Mouse (Mus musculus): ENCODE data around the gene Grin2c. TPM values are rescaled to one million over a fixed set of nuclear protein-coding genes. Genes with fewer than 3 reads are reported as not detected.

Gene Grin2c
- polyA plus RNA-seq, 1 experiment from 2014 or later = 0.12 TPM

DNA sequence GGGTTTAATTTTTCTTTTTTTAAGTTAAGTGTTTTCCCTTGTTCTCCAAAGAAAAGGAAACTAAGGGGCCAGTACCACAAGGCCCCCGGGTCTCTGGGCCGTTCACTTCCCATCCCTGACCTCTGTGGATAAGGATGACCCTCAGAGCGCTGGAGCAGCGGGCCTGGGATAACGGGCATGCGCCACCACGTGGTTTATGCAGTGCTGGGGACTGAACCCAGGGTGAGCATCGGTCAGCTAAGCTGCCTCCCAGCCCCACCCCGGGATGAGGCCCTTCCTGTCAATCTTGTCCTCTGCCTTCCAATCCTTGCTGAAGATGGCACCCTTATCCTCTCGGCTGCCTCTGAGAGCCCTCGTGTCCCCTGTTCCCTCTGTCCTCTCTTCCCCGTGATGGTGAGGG is 39.4 kb downstream of the Grin2c start:
- DNase-seq (no peak), ATAC-seq (ENCODE audit: low read depth) (no peak)
- Histone ChIP-seq H3K27ac (no peak overlapping the region), H3K9me3 (replicated peaks) (no peaks in the 10 kb centered on the region), H3K4me2 (no peak overlapping the region), H3K9ac (no peak overlapping the region), H3K27me3 (no peaks in the 10 kb centered on the region), H3K4me1 (replicated peaks) (peaks cover 58% of the 10 kb centered on the region), H3K4me3 (replicated peaks) (no peak overlapping the region), H3K36me3 (no peaks in the 10 kb centered on the region)
- 62% methylated on average over 12 of the region's 12 CpGs for WGBS (ENCODE audit: insufficient replicate concordance)

DNA sequence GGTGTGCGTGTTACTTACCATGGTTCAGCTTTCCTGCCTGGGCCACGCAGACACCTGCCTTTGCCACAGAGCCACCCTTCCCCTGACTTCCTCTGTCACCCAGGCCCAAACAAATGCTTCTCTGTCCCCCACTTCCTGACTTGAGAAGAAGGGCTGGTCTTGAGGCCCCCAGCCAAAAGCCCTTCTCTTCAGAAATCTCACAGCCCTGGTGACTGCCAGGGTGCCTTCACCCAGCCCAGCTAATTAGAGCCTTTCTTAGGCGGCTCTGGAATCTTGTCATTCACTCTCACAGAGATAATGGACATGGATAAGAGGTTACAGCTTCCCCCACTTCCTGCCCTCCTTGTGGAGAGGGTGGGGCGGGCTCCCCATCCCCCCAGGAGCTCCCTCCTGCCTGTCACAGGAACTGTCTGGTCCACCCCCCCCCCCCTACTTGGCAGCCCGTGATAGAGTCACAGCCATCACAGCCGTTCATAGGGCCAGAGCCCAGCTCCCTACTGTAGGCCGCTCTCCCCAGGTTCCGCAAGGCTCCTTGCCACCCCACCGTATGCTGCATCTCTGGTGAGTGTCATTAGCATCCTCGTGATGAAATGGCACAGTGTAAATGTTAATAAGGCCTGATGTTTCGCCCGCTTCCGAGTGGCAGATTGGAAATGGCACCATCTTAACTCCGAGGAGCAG is 40.1 kb downstream of the Grin2c start:
- DNase-seq (no peak), ATAC-seq (ENCODE audit: low read depth) (peak; percentile 32; the same call in 1 of the 2 replicates)
- Histone ChIP-seq H3K27ac (no peak overlapping the region), H3K4me1 (replicated peaks) (peaks cover 60% of the 10 kb centered on the region), H3K4me3 (replicated peaks) (no peak overlapping the region), H3K9ac (no peak overlapping the region), H3K9me3 (replicated peaks) (no peaks in the 10 kb centered on the region), H3K36me3 (no peaks in the 10 kb centered on the region), H3K4me2 (no peak overlapping the region), H3K27me3 (no peaks in the 10 kb centered on the region)
- WGBS (ENCODE audit: insufficient replicate concordance) = 53% methylated on average over 14 of the region's 14 CpGs

DNA sequence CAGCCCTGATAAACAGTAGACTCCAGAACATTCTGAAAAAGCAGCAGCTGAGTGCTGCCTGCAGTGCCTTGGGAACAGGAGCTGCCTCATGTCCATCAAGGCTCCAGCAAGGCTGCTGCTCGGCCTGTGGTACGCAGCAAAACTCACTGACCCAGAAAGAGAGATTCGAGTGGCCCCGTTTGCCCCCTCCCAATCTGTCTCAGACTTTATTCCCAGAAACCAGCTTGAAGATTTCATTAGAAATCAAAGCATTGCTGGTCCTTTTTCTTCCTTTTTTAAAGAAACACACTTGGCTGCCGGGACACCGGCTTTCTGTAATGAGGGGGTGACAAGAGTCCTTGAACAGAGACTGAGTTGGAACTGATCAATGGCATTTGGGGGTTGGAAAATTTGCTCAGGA is 41.7 kb downstream of the Grin2c start:
- Histone ChIP-seq H3K9me3 (replicated peaks) (no peaks in the 10 kb centered on the region), H3K4me2 (no peak overlapping the region), H3K27me3 (no peaks in the 10 kb centered on the region), H3K36me3 (no peaks in the 10 kb centered on the region), H3K27ac (no peak overlapping the region), H3K4me3 (replicated peaks) (no peak overlapping the region), H3K9ac (no peak overlapping the region), H3K4me1 (replicated peaks) (peaks cover 50% of the 10 kb centered on the region)
- 79% methylated on average over 6 of the region's 6 CpGs for WGBS (ENCODE audit: insufficient replicate concordance)
- ATAC-seq (ENCODE audit: low read depth) (no peak), DNase-seq (no peak)

DNA sequence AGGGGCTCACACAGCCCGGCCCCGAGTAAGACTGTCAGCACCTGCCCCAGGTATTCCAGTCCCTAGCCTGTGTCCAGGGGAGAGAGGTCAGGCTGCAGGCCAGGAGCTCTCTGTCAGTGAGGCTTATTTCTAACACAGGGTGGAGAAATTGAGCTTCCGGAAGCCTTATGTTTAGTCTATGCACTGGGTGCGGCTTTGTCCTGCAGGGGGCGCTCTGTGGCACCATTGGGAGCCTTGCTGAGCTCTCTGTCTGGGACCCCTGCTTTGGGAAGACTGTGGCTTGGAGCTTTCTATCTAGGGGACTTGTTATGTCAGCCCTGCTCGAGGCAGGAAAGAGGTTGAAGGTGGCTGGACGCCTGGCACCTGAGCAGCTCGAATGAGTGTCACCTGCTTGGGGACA is 42.2 kb downstream of the Grin2c start:
- peaks cover 54% of the 10 kb centered on the region for H3K4me1 ChIP-seq (replicated peaks)

DNA sequence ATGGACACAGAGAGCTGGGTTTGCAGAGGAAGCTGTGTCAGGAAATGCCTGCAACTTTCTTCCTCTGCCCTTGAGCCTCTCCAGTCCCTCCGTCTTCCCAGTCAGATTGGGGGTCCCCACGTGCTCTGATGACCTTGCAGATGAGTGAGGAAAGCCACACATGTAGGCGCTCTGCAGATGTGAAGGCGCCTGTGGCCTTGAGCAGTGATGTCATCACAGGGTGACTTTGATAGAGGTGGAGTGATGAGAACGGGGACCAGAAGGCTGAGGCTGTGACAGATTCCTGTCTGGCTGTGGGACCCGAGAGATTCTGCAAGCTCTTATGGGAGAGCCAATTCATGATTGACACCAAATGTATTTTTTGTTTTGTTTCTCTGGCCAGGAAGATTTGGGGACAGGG is 43.2 kb downstream of the Grin2c start:
- no peaks in the 10 kb centered on the region for H3K9me3 ChIP-seq (replicated peaks)
- 45% methylated on average over 6 of the region's 6 CpGs for WGBS (ENCODE audit: insufficient replicate concordance)
- no peak overlapping the region for H3K27ac ChIP-seq
- no peak overlapping the region for H3K4me3 ChIP-seq (replicated peaks)
- no peak overlapping the region for H3K4me2 ChIP-seq
- H3K27me3 ChIP-seq = no peaks in the 10 kb centered on the region
- H3K36me3 ChIP-seq = no peaks in the 10 kb centered on the region
- H3K9ac ChIP-seq = no peak overlapping the region
- DNase-seq (no peak), ATAC-seq (ENCODE audit: low read depth) (no peak)
- H3K4me1 ChIP-seq (replicated peaks) = peaks cover 64% of the 10 kb centered on the region

More for the DNA sequence above, 42.2 kb downstream of the Grin2c start:
- H3K27ac ChIP-seq = no peak overlapping the region
- no peaks in the 10 kb centered on the region for H3K9me3 ChIP-seq (replicated peaks)
- H3K4me2 ChIP-seq = no peak overlapping the region
- WGBS (ENCODE audit: insufficient replicate concordance) = 52% methylated on average over 8 of the region's 8 CpGs
- H3K27me3 ChIP-seq = no peaks in the 10 kb centered on the region
- no peak overlapping the region for H3K4me3 ChIP-seq (replicated peaks)
- H3K36me3 ChIP-seq = no peaks in the 10 kb centered on the region
- no peak for DNase-seq
- no peak overlapping the region for H3K9ac ChIP-seq
- ATAC-seq (ENCODE audit: low read depth) = no peak

DNA sequence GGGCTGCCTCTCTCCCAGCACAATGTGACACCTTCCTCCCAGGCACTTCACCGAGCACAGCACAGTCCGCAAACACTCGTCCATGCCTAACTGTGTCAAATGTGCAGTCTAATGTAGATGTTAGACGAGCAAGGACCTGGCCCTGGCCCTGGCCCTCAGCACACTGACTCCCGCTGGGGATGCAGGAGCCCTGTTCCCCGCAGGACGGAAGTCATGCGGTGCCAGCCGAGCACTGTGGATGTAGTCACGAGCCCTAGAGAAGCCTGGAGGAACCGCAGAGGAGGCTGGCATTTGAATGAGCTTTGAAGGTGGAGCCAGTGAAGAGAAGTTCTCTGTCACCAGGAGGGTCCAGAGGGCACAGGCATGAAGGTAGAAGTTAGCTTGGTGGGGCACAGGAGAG is 43.6 kb downstream of the Grin2c start:
- WGBS (ENCODE audit: insufficient replicate concordance) = 57% methylated on average over 11 of the region's 11 CpGs
- H3K27ac ChIP-seq = no peak overlapping the region

DNA sequence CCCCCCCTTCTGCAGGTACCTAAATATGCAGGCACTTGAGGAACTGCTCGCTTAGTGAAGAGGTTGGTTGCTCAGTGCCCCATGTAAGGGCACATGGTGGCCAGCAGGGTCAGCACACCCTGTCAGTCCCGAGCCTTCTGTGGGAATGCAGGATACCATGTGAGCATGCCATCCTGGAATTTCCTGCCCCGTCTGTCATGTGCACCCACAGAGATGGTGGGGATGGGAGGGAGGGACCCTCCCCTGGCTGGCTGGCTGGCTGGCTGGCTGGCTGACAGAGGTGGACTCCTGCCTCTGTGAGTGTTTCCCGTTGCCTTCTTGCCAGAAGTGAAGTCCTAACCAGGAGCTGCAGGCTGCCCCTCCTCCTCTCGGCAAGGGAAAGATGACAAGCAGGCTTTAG is 44.5 kb downstream of the Grin2c start:
- WGBS (ENCODE audit: insufficient replicate concordance) = 44% methylated on average over 5 of the region's 5 CpGs
- H3K4me1 ChIP-seq (replicated peaks) = peaks cover 65% of the 10 kb centered on the region
- H3K36me3 ChIP-seq = no peaks in the 10 kb centered on the region
- H3K9me3 ChIP-seq (replicated peaks) = no peaks in the 10 kb centered on the region
- no peak for DNase-seq
- no peak overlapping the region for H3K27ac ChIP-seq
- H3K4me3 ChIP-seq (replicated peaks) = no peak overlapping the region
- H3K9ac ChIP-seq = no peak overlapping the region
- H3K4me2 ChIP-seq = no peak overlapping the region
- no peaks in the 10 kb centered on the region for H3K27me3 ChIP-seq
- no peak for ATAC-seq (ENCODE audit: low read depth)

More for the DNA sequence above, 43.6 kb downstream of the Grin2c start:
- Histone ChIP-seq H3K4me2 (no peak overlapping the region), H3K4me3 (replicated peaks) (no peak overlapping the region), H3K27me3 (no peaks in the 10 kb centered on the region), H3K9ac (no peak overlapping the region), H3K9me3 (replicated peaks) (no peaks in the 10 kb centered on the region), H3K36me3 (no peaks in the 10 kb centered on the region), H3K4me1 (replicated peaks) (peaks cover 65% of the 10 kb centered on the region)
- ATAC-seq (ENCODE audit: low read depth) (no peak), DNase-seq (no peak)

DNA sequence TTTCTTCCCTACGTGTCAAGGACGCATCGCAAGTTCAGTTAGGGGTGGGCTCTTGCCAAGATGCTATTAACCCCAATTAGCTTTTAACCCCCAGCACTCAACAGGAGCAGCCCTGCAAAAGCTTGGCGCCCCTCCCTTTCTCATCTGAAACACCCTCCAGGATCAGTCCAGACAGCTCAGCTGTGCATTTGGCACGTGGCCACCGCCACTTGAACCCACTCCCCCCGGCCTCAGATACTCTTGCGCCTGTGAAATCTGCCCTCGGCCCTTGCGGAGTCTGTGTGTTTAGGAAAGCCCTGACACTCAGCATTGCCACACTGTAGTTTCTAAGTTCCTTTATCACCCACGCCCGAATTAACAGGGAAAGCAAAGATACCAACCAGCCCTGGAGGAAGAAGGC is 45.0 kb downstream of the Grin2c start:
- WGBS (ENCODE audit: insufficient replicate concordance) = 71% methylated on average over 12 of the region's 12 CpGs
- Histone ChIP-seq H3K4me3 (replicated peaks) (no peak overlapping the region), H3K9me3 (replicated peaks) (no peaks in the 10 kb centered on the region), H3K27ac (no peak overlapping the region), H3K9ac (no peak overlapping the region), H3K36me3 (no peaks in the 10 kb centered on the region), H3K4me2 (no peak overlapping the region), H3K4me1 (replicated peaks) (peaks cover 67% of the 10 kb centered on the region), H3K27me3 (no peaks in the 10 kb centered on the region)
- DNase-seq (no peak), ATAC-seq (ENCODE audit: low read depth) (no peak)

DNA sequence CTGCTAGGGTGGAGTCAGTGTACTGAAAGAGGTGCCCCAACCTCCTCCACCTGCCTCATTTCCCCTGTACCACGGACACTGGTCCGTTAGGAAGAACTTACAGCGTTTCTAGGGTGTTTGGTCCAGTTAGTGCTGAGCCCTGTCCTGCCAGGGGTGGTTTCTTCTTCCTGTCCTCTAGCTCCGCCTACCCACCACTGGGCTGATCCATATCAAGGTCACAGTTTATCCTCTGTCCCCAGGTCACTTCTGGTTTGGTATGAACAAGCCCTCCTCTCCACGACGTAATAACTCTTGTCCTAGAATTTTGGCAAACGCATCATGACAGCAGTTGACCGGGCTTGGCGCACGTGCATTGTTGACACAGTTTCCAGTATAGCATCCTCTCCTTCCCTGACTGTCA is 47.4 kb downstream of the Grin2c start:
- H3K9ac ChIP-seq = no peak overlapping the region
- DNase-seq (no peak), ATAC-seq (ENCODE audit: low read depth) (no peak)
- H3K27me3 ChIP-seq = no peaks in the 10 kb centered on the region
- H3K4me1 ChIP-seq (replicated peaks) = peaks cover 53% of the 10 kb centered on the region
- H3K4me2 ChIP-seq = no peak overlapping the region
- no peak overlapping the region for H3K27ac ChIP-seq
- H3K4me3 ChIP-seq (replicated peaks) = no peak overlapping the region
- H3K36me3 ChIP-seq = no peaks in the 10 kb centered on the region
- no peaks in the 10 kb centered on the region for H3K9me3 ChIP-seq (replicated peaks)
- 62% methylated on average over 10 of the region's 10 CpGs for WGBS (ENCODE audit: insufficient replicate concordance)

DNA sequence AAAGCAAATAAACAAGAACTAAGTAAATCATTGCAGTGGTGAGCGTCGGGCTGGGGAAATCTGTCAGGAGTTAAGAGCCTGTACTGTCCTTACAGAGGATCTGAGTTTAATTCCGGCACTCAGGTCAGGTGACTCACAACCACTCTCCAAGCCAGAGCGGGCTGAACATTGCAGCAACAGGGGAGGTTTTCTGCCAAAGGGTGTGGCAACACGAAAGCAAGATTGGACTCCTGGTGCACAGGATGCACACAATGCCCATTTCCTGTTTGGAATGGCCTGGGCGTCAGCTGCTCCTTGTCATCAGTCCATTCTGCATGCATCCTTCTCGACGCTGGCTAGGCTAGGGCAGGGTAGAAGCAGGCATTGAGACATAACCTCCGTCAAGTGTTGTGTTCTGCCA is 47.8 kb downstream of the Grin2c start:
- DNase-seq = no peak
- WGBS (ENCODE audit: insufficient replicate concordance) = 51% methylated on average over 9 of the region's 9 CpGs
- peaks cover 49% of the 10 kb centered on the region for H3K4me1 ChIP-seq (replicated peaks)

DNA sequence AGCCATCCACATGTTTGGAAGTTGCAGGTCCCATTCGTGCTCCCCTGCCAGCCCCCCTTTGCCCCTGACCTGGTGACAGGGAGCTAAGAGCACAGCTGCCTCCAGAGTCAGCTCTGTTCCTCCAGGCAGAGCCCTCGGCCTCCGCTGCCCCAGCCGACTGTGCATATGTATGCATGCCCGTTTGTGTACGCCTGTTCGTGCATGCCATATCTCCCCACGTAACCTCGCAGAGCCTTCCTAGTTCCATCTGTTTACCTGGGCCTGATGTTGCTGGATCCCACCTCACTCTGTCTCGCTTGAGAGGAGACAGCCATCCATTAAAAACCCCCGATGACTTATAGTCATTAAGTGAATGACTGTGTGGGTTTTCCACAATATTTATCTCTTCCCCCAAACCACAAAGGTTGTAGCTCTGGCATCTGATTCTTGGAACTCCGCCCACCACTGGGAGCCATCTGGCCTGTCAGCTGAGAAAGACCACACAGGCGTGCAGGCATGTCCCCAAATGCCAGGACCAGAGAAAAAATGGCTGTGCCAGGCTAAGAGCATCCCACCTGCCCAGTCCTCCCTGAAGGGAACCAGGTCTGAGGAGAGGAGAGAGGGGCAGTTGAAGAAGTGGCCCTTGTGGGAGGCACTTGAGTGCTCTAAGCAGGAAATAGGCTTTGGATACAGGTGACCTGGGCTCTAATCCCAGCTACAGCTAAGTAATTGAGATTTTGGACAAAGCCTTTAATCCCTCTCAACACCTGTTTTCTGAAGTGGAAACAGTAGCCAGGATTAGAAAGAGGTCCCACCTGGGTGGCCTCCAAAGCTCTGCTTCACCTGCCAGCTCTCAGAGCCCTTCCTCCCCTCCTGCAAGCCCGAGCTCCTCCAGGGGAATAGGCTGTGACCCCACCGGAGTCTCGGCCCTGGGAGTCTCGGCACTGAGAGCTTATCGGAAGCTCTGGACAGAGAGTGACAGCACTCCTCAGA is 49.3 kb downstream of the Grin2c start:
- 48% methylated on average over 18 of the region's 18 CpGs for WGBS (ENCODE audit: insufficient replicate concordance)
- no peaks in the 10 kb centered on the region for H3K36me3 ChIP-seq
- H3K4me3 ChIP-seq (replicated peaks) = no peak overlapping the region
- no peaks in the 10 kb centered on the region for H3K9me3 ChIP-seq (replicated peaks)
- ATAC-seq (ENCODE audit: low read depth) (no peak), DNase-seq (no peak)
- H3K4me1 ChIP-seq (replicated peaks) = peaks cover 39% of the 10 kb centered on the region
- no peak overlapping the region for H3K4me2 ChIP-seq
- H3K27ac ChIP-seq = no peak overlapping the region
- no peak overlapping the region for H3K9ac ChIP-seq
- H3K27me3 ChIP-seq = no peaks in the 10 kb centered on the region

More for the DNA sequence above, 47.8 kb downstream of the Grin2c start:
- no peaks in the 10 kb centered on the region for H3K9me3 ChIP-seq (replicated peaks)
- no peak overlapping the region for H3K27ac ChIP-seq
- no peaks in the 10 kb centered on the region for H3K36me3 ChIP-seq
- H3K4me2 ChIP-seq = no peak overlapping the region
- H3K4me3 ChIP-seq (replicated peaks) = no peak overlapping the region
- H3K27me3 ChIP-seq = no peaks in the 10 kb centered on the region
- H3K9ac ChIP-seq = no peak overlapping the region
- no peak; the same call in 1 of the 2 replicates for ATAC-seq (ENCODE audit: low read depth)

All from liver, embryonic 13.5 days (tissue).